Mouse (Mus musculus): ENCODE results near the gene Phf1.
"Not testable (repeated sequence)": the region's sequence is repeated elsewhere in the genome, so short reads cannot be mapped to it uniquely, and the experiment has no call there.

Gene Phf1

GRCm38 (mm10) chr17:26951406-26951805 is 18.6 kb downstream of the Phf1 start:
- DNase-seq (ENCODE audit: low spot score) = peak; percentile 45

- DNase-seq (ENCODE audit: low spot score) = no peak
Measured at GRCm38 (mm10) chr17:26951952-26952877, 19.4 kb downstream of the Phf1 start.

- DNase-seq (ENCODE audit: low spot score) = no peak
Measured at GRCm38 (mm10) chr17:26953201-26953600, 20.3 kb downstream of the Phf1 start.

GRCm38 (mm10) chr17:26953726-26954125 is 20.9 kb downstream of the Phf1 start:
- DNase-seq (ENCODE audit: low spot score) = no peak

- no peak for DNase-seq (ENCODE audit: low spot score)
Measured at GRCm38 (mm10) chr17:26956309-26956708, 23.5 kb downstream of the Phf1 start.

- DNase-seq (ENCODE audit: low spot score) = peak; percentile 40
Measured at GRCm38 (mm10) chr17:26956895-26957294, 24.0 kb downstream of the Phf1 start.

GRCm38 (mm10) chr17:26957872-26958271 is 25.0 kb downstream of the Phf1 start:
- no peak for DNase-seq (ENCODE audit: low spot score)

- DNase-seq (ENCODE audit: low spot score) = no peak
Measured at GRCm38 (mm10) chr17:26958880-26959279, 26.0 kb downstream of the Phf1 start.

- DNase-seq (ENCODE audit: low spot score) = no peak
Measured at GRCm38 (mm10) chr17:26959815-26960214, 27.0 kb downstream of the Phf1 start.

GRCm38 (mm10) chr17:26961572-26962240 is 28.9 kb downstream of the Phf1 start:
- no peak for DNase-seq (ENCODE audit: low spot score)

GRCm38 (mm10) chr17:26966993-26967392 is 34.1 kb downstream of the Phf1 start:
- no peak for DNase-seq (ENCODE audit: low spot score)

- DNase-seq (ENCODE audit: low spot score) = no peak
Measured at GRCm38 (mm10) chr17:26967477-26967876, 34.6 kb downstream of the Phf1 start.

- DNase-seq (ENCODE audit: low spot score) = no peak
Measured at GRCm38 (mm10) chr17:26968200-26968611, 35.4 kb downstream of the Phf1 start.

- no peak for DNase-seq (ENCODE audit: low spot score)
Measured at GRCm38 (mm10) chr17:26969257-26969656, 36.4 kb downstream of the Phf1 start.

- no peak for DNase-seq (ENCODE audit: low spot score)
Measured at GRCm38 (mm10) chr17:26970221-26970620, 37.4 kb downstream of the Phf1 start.

- DNase-seq (ENCODE audit: low spot score) = no peak
Measured at GRCm38 (mm10) chr17:26971247-26971905, 38.5 kb downstream of the Phf1 start.

GRCm38 (mm10) chr17:26972107-26972506 is 39.3 kb downstream of the Phf1 start:
- DNase-seq (ENCODE audit: low spot score) = no peak

GRCm38 (mm10) chr17:26972703-26973574 is 40.1 kb downstream of the Phf1 start, which contains the start of gene Zbtb9:
Gene Zbtb9, plus strand, starts transcription at chr17:26973167.
- DNase-seq (ENCODE audit: low spot score) = peak; percentile 94

- DNase-seq (ENCODE audit: low spot score) = no peak
Measured at GRCm38 (mm10) chr17:26974547-26974946, 41.7 kb downstream of the Phf1 start.

- DNase-seq (ENCODE audit: low spot score) = no peak
Measured at GRCm38 (mm10) chr17:26975415-26975814, 42.6 kb downstream of the Phf1 start.

GRCm38 (mm10) chr17:26977354-26977753 is 44.5 kb downstream of the Phf1 start:
- not testable (repeated sequence) for DNase-seq (ENCODE audit: low spot score)

- DNase-seq (ENCODE audit: low spot score) = no peak
Measured at GRCm38 (mm10) chr17:26979426-26979825, 46.6 kb downstream of the Phf1 start.
